Mouse (Mus musculus): ENCODE results near the gene Inafm1. TPM values are rescaled to one million over a fixed set of nuclear protein-coding genes. Genes with fewer than 3 reads are reported as not detected.

Gene Inafm1
- polyA plus RNA-seq, 1 experiment: 427 TPM

DNA sequence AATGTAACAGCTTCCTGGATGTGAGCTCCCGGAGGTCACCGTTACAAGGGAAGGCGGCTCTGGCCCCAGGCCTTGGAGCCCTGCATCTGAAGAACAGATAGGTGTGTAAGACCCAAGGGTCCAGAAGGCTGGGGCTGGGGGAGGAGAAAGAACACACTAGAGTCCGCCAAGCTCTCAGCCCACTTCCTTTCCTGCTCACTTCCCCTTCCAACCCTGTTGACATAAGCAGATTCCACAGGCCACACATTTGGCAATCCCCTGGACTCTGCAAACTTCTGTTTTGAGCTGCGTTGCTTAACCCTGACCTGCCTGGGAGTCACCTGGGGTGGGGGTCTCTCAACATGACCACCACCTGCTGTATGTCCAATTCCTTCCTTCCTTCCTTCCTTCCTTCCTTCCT, 29.4 kb downstream of the Inafm1 start, which contains the start of gene C5ar2:
C5ar2 (minus strand) TSS at position 88 of the 400 bp plus-strand sequence.
- no peak for TF ChIP-seq GATA1 (IDR thresholded peaks at IDR 0.05; ENCODE audit: low read length)

DNA sequence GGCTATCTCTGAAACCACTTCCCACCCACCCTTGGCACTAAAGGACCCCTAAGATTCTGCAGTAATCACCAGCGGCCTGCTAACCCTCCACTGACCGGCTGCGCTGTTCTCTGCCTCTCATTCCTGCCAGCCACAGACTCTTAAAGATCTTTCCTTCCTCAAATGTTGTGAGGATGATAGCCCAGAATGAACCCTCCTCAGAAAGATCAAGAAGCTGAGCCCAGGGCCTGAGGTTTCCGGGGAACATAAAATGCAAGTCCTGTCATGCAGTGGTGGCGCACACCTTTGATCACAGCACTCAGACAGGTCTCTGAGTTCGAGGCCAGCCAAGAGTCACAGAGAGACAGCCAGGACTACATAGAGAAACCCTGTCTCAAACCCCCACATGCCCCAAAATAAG, 31.2 kb downstream of the Inafm1 start:
- TF ChIP-seq GATA1 (IDR thresholded peaks at IDR 0.05; ENCODE audit: low read length): no peak

DNA sequence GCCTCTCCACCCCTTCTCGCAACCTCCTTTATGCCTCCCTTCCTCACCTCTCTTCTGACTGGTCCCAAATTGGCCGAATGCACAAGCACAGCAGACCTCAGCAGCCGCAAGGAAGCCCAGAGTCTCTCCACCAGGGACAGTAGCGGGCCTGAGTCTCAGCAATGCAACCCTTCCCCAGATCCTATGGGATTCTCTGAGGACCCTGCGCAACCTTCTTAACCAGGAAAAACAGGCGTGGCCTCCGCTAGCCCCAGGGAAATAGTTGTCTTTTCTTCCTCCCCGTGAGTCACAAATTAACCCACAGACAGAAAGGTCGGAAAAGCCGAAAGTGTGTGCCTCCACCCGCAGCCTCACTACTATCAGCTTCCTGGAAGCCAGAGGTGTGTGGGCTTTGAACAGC, 31.6 kb downstream of the Inafm1 start:
- no peak for TF ChIP-seq GATA1 (IDR thresholded peaks at IDR 0.05; ENCODE audit: low read length)

DNA sequence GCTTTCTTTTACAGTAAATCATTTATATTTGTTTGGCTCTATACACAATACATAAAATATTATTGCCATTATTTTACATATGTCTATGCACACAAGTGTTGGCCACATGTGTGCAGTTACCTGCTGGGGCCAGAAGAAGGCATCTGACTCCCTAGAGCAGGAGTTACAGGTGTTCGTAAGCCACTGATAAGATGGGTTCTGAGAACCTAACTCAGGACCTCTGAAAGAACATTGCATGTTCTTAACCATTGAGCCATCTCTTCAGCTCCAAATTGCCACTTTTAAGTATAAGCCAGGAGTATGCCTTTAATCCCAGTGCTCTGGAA, 32.5 kb downstream of the Inafm1 start:
- no peak for TF ChIP-seq GATA1 (IDR thresholded peaks at IDR 0.05; ENCODE audit: low read length)

DNA sequence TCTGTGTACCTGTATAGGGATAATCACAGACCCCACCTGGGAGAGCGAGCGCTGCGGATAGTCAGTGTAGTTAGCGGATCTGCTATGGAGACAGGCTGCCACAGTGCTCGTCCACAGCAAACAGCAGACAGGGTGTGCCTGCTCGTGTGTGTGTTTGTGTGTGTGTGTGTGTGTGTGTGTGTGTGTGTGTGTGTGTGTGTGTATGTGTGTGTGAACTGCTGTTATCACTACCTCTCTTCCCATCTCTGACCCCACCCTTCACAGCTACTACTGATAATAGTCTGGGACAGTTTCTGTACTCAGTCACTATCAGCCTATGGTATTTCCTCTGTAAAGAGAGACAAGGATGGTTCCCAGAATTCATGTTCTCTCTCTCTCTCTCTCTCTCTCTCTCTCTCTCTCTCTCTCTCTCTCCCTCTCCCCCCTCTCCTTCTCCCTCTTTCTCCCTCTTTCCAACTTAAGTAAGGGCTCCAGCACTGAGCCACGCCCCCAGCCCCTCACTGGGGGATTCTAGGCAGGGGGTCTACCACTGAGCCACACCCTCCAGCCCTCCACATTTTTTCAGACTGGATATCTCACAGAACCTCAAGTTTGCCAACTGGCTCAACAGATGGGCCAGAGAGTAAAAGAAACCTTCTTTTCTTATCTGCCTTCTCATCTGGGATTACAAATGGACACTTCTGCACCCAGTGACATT, 33.0 kb downstream of the Inafm1 start:
- peak; percentile 30 for TF ChIP-seq GATA1 (IDR thresholded peaks at IDR 0.05; ENCODE audit: low read length)

DNA sequence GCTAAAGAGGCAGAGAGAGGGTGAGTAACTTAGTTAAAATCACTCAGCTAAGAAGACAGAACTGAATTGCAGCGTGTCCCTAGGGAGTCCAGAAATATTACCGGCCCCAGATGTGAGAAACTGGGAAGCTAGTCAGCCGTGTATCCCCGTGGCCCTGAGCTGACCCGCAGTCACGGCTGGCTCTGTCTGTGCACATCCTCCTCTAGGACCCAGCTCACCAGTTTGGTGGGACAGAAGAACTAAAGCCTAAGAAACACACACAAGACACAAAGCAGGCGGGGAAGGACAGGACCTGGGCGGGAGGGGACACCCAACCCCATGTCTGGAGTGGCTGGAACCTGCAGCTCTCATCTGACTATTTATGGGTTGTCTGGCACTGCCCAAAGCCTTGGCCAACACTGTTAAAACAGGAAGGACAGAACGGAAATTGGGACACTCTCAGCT, 33.8 kb downstream of the Inafm1 start:
- TF ChIP-seq GATA1 (IDR thresholded peaks at IDR 0.05; ENCODE audit: low read length): no peak

DNA sequence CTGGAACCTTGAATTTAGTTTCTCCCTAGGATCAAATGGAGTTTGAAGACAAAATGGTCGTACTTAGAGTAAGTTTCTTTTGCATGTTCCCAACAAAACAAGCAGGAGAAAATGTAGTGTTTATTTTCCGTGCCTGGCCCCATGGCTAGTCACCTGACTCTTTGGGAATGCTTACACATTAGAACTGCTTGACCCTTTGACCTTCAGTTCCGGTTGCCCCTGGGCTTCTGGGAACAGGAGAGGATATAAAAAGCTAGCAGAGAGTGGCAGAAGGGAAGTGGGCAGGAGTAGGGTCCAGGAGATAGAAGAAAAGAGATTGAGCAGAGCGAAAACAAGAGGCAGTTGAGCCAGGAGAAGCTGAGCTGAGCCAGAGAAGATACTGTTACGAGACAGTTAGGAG, 43.5 kb downstream of the Inafm1 start:
- TF ChIP-seq GATA1 (IDR thresholded peaks at IDR 0.05; ENCODE audit: low read length): no peak

Other genes with a start within 250 kb of the Inafm1 start
- 82.3 and 97.4 TPM in 2 replicates for gene Bicra, start 225.7 kb downstream of the Inafm1 start, polyA plus RNA-seq (2012)
- gene Zfp541, start 211.8 kb downstream of the Inafm1 start, polyA plus RNA-seq (2012): 0.01 TPM in 1 of 2 replicates, not detected in the other
- gene Napa, start 175.2 kb downstream of the Inafm1 start, polyA plus RNA-seq (2012): 271 and 283 TPM in 2 replicates
- gene Kptn, start 153.7 kb downstream of the Inafm1 start, polyA plus RNA-seq (2012): 32.6 and 47.9 TPM in 2 replicates
- 0.01 TPM in 2 replicates for gene Slc8a2, start 143.8 kb downstream of the Inafm1 start, polyA plus RNA-seq (2012)
- not detected in 2 replicates for gene Meis3, start 98.5 kb downstream of the Inafm1 start, polyA plus RNA-seq (2012)
- gene Dhx34, start 51.6 kb downstream of the Inafm1 start, polyA plus RNA-seq (2012): 26.6 and 27.1 TPM in 2 replicates
- 0.08 and 0.14 TPM in 2 replicates for gene C5ar2, start 29.5 kb downstream of the Inafm1 start, polyA plus RNA-seq (2012)
- gene C5ar1, start 14.1 kb downstream of the Inafm1 start, polyA plus RNA-seq (2012): 0.02 TPM in 1 of 2 replicates, not detected in the other
- 142 and 204 TPM in 2 replicates for gene Ccdc9, start 13.2 kb upstream of the Inafm1 start, polyA plus RNA-seq (2012)
- gene Bbc3, start 34.8 kb upstream of the Inafm1 start, polyA plus RNA-seq (2012): 226 and 291 TPM in 2 replicates
- 68.2 and 92.9 TPM in 2 replicates for gene Sae1, start 114.2 kb upstream of the Inafm1 start, polyA plus RNA-seq (2012)
- gene Zc3h4, start 127.3 kb upstream of the Inafm1 start, polyA plus RNA-seq (2012): 180 and 224 TPM in 2 replicates
- gene Tmem160, start 179.2 kb upstream of the Inafm1 start, polyA plus RNA-seq (2012): 284 and 414 TPM in 2 replicates
- gene Npas1, start 204.1 kb upstream of the Inafm1 start, polyA plus RNA-seq (2012): not detected in 2 replicates

Measured in G1E-ER4 (cell line).